Mouse (Mus musculus) R1 (cell line): ENCODE measurements around the gene Frmd4a.

Source experiments
- DNase-seq: peaks from one replicate; pipeline ENCODE4 v3.0.0-alpha.2; 2018; ENCODE audit warnings: low read depth, low spot score

The Frmd4a gene

DNA sequence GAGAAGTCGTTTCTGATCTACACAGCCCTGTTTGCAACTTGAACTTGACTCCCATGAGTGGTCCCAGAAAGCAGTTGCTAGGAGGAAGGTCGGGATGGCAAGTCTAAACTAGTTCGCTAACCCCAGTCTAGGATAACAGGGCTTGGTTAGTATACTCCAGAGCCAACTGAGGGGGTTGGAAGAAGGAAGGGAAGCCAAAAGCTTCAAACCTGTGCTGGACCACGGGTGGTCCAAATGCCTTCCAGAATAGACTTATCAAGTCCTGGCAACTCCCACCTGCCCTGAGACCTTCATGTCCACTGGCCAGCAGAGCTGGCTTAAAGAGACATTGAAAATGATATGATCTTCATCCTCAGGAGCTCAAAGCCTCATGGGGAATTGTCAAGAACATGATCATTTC lies 318.4 kb downstream of the Frmd4a start:
- DNase-seq: no peak

DNA sequence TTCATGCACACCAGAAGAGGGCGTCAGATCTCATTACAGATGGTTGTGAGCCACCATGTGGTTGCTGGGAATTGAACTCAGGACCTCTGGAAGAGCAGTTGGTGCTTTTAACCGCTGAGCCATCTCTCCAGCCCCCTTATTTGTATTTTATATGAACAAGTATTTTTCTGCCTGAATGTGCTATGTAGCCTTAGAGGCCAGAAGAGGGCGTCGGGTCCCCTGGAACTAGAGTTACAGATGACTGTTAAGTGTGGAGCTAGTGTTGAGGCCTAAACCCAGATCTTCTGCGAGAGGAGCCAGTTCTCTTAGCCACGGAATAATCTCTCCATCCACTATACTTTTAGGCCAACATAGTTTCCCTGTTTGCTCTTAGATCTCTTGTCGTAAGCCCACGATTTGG lies 320.8 kb downstream of the Frmd4a start:
- peak; percentile 50 for DNase-seq

DNA sequence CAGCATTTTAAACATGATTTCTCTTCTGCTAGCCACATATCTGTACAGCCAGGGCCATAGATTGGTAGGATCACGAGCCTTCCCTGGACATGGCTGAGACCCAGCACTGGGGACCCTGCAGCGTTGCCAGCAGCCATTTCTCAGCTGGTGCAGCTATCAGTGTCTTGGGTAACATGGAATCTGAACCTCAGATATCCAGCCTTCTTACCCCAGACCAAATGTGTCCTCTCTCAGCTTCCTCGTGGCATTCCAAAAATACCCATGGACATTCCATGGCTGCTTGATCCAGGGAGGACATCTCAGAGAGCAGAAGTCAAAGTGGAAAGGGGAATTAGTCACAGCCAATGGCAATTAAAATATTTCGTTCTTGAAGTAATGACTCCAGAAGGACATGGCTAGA lies 321.6 kb downstream of the Frmd4a start:
- no peak for DNase-seq

DNA sequence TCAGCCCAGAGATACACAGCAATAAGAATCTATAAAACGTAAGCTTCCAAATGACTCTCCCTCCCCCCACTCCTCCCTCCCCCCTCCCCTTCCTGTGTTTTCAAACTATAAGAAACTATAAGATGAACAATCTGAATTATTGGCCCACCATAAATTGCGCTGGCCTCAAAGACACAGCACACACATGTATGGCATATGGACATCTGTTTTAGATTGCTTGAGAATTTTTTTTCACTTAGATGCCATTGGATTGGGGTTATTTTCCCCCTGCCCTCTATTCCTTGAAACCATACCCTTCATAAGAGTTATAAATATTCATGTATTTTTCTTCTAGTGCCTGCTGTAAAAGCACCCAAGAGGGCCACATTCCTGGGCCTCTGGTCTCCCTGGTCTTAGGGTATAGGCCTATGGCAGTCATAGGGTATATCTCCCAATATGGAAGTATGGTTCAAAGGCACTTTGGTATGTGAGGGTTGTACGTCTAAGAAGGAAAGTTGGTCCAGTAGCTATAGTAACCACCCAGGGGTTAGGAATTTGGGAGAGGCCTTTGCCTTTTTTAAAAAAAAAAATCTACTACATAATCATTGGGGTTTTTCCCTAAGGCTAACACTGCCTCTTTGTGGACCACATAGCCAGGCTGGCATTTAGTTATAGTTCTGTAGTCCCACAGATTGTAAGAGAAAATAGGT lies 322.2 kb downstream of the Frmd4a start:
- DNase-seq: no peak

DNA sequence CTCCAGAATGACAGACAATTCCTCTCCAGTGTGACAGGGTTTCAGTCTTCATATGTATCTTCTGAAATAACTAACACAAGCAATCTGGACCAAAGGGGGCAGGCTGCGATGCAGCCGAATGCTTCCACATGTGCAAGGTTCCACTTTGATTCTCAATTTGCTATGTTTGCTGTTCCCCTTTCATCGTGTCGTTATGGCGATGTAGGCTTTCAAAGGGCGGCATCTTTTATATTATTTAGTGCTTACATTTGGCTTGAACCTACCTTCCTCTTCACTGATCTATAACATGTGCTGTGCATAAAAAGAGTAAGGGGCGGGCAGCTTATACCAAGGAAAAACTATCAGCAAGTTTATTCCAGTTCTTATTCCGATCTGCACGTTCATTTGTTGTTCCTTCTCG lies 322.9 kb downstream of the Frmd4a start:
- no peak for DNase-seq

DNA sequence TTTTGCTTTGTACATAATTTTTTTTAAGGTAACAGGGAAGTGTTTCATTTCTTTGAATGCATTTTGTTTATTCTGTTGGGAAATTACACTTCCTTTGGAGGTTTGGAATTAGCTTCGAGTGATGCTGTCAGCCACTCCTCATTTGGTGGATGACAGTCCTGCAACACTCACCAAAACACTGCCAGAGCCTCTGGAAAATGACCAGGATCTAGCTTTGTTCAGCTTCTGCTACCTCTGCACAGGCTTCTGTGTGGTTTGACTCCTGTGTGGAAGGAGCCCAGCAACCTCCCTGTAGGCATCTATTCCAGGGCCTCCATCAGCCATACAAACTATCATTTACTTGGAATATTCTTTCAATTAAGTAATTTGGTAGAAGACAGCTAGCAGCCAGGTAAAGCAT lies 323.6 kb downstream of the Frmd4a start:
- no peak for DNase-seq

DNA sequence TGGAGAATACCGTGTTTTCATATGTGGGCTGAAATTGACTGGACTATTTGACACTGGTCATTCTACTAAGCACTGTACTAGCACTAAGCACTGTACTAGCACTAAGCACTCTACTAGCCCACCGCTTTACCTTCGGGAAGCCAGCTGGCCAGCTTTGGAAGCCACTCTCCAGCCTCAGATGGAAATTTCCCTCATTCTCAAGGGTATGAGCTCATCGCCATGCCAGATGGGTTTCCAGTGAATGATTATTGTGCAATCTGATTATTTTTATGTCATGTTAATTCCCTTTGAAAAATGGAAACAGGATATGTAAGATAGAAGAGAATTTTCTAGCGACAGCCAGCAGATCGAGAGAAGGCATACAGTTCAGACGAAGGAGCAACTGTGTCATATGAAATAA lies 324.5 kb downstream of the Frmd4a start:
- no peak for DNase-seq

GRCm38 (mm10) chr2:4344411-4344810 lies 326.9 kb downstream of the Frmd4a start:
- DNase-seq: peak; percentile 17

DNA sequence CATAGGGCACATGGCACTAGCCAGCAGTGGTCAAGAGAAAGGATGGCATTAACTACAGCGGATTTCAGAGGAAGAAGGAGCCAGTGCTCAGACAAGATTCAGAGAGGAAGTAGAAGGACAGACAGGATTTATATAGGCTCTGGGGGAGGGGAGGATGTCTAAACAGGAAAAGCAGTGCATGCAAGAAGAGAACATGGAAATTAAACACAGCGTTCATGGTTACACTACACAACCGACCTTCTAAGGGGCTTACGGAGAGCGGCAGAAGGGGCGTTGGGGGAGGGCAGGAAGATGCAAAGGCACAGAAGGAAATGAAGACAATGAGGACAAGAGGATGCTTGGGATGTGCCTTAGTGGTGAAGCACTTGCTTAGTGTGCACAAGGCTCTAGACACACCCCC lies 328.7 kb downstream of the Frmd4a start:
- DNase-seq: no peak

DNA sequence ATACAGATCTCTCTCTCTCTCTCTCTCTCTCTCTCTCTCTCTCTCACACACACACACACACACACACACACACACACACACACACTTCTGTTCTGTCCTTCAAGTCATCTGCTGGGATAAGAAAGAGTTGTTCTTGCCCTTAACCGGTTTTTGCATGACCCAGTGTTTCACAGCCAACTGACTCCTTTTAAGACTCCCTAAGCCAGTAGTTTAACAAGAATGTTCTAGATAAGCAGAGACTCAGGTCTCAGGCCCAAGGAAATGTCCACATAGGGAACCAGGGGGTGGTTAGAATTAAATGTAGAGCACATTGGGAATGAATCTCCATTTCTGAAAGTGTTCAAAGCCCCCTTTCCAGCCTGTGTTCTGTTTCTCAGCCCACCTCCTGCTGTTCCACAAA lies 329.4 kb downstream of the Frmd4a start:
- no peak for DNase-seq

DNA sequence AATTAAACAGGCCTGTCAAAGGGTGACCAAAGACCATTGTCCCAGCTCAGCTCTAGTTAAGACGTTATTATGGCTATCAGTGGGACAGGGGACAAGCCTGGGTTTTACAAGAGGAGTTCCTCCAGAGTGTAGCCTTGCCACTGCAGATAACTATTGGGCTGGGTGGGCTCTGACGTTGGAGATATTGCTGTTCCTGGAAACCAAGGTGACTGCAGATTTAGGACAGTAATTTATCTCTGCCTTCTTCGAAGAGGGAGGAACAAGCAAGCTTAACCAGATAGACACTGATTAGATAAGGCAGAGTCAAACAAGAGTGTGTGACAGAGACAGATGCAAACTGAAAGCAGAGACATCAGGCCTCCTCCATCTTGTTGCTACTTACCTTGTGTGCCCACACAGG lies 330.3 kb downstream of the Frmd4a start:
- DNase-seq: no peak

GRCm38 (mm10) chr2:4348509-4348908 lies 331.0 kb downstream of the Frmd4a start:
- DNase-seq: no peak

GRCm38 (mm10) chr2:4356812-4357384 lies 339.4 kb downstream of the Frmd4a start:
- no peak for DNase-seq

- no peak for DNase-seq
These were observed 344.7 kb downstream of the Frmd4a start for GRCm38 (mm10) chr2:4361981-4362834.

- no peak for DNase-seq
These were observed 347.4 kb downstream of the Frmd4a start for GRCm38 (mm10) chr2:4364908-4365307.

GRCm38 (mm10) chr2:4368544-4368943 lies 351.0 kb downstream of the Frmd4a start:
- no peak for DNase-seq

GRCm38 (mm10) chr2:4370499-4370898 lies 353.0 kb downstream of the Frmd4a start:
- DNase-seq: no peak

GRCm38 (mm10) chr2:4371341-4371740 lies 353.8 kb downstream of the Frmd4a start:
- no peak for DNase-seq

GRCm38 (mm10) chr2:4378844-4379243 lies 361.3 kb downstream of the Frmd4a start:
- DNase-seq: no peak

GRCm38 (mm10) chr2:4380435-4380834 lies 362.9 kb downstream of the Frmd4a start:
- DNase-seq: no peak

DNA sequence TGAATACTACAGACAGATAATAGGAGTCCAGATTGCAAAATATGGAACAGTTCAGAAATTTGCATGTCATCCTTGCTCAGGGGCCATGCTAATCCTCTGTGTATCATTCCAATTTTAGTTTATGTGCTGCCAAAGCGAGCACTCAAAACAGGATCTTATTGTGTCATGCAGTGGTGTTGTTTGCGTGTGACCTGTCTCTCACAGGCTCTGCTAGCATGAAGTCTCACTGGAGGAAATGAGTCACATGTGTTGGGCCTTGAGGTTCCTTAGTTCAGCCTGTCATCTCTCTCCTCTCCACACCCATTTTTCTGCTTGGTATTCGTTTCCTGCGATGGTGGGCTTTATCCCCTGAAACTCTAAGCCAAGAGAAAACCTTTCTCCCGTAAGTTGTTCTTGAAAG lies 363.4 kb downstream of the Frmd4a start:
- no peak for DNase-seq

GRCm38 (mm10) chr2:4386468-4386867 lies 369.0 kb downstream of the Frmd4a start:
- no peak for DNase-seq

DNA sequence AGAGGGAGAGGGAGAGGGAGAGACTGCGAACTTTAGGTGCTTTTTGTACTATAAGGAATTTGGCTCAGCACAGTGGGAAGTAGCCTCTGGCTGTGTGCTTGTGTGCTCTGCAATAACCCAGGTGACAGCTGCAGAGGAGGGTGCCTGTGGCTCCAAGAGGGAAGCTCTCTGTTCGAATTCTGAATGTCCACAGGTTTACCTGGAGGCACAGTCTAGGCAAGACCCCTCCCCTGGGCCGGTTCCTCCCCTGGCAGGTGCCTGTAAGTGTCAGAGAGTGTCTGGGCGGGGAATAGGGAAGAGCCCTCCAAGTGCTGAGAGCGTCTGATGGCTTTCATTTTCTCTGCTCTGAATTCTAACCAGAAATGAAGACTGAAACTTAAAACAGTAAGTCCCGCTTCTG lies 371.8 kb downstream of the Frmd4a start:
- DNase-seq: no peak
